Mouse (Mus musculus): ENCODE measurements around the gene Tmem87b. TPM values are rescaled to one million over a fixed set of nuclear protein-coding genes. Genes with fewer than 3 reads are reported as not detected.

Gene Tmem87b
- polyA plus RNA-seq, 2 experiments, result 26.9 to 28.4 TPM

- no peak overlapping the region for H3K4me2 ChIP-seq (replicated peaks; ENCODE audit: low read depth, low read length, severe bottlenecking)
- no peak for ATAC-seq (ENCODE audit: low FRiP score, low read depth)
- H3K27me3 ChIP-seq (ENCODE audit: control insufficient read depth, insufficient read depth, low read length), result no peaks in the 10 kb centered on the region
- H3K9ac ChIP-seq (ENCODE audit: low read depth, low read length, severe bottlenecking), result no peak overlapping the region
- no peak for DNase-seq (ENCODE audit: low spot score)
- no peaks in the 10 kb centered on the region for H3K9me3 ChIP-seq (ENCODE audit: control insufficient read depth, low read length)
- H3K4me1 ChIP-seq (ENCODE audit: control insufficient read depth, insufficient read depth, low read length), result no peaks in the 10 kb centered on the region
- peaks cover 27% of the 10 kb centered on the region for H3K36me3 ChIP-seq (ENCODE audit: control insufficient read depth, insufficient read depth, low read length)
- no peak for TF ChIP-seq POLR2A (IDR thresholded peaks at IDR 0.05; ENCODE audit: borderline replicate concordance, extremely low read depth, insufficient read depth, insufficient read length)
- 73% methylated on average over 4 of the region's 4 CpGs for WGBS
- no peak overlapping the region for H3K4me3 ChIP-seq (replicated peaks; ENCODE audit: low read length)
- no peak overlapping the region for H3K27ac ChIP-seq (replicated peaks; ENCODE audit: low read depth, low read length)
These were observed 12.6 kb upstream of the Tmem87b start for GRCm38 (mm10) chr2:128805341-128805740.

DNA sequence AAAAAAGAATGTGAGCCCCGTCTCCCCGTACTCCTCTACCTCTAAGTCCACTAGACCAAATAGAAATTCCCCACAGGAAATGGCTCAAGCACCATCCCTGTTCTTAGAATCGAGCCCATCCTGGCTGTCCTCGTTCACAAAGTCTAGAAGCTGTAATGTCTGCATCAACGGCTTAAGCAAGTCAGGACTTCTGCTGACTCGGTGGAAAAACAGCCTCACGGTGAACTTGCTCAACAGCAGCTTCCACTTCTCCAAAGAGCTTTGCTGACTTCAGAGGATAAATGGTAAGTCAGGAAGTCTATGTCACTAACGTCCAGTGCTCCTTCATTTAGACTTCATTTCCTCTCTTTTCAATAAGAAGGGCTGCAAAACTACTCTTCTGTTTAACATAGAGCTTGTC, 11.4 kb upstream of the Tmem87b start:
- peak; percentile 14 for DNase-seq (ENCODE audit: low spot score)
- WGBS, result 73% methylated on average over 8 of the region's 8 CpGs

DNA sequence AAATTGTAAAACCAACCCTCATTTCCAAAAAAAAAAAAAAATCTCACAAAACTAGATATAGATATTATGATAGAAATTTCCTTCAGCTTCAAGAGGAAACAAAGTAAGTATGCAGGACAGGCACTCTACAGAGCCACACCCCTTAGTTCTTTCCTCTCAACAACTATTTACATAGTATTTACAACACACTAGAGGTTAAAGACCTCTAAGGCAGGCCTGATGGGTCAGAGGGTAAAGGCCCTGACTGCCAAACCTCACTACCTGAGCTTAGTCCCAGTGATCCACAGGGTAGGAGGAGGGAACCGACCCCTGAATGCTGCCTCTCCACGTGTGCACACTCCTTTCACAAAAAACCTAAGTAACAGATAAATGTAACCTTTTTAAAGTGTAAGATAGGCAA, 5.2 kb upstream of the Tmem87b start:
- 33% methylated on average over 2 of the region's 2 CpGs for WGBS
- DNase-seq (ENCODE audit: low spot score) (no peak), ATAC-seq (ENCODE audit: low FRiP score, low read depth) (no peak)
- Histone ChIP-seq H3K4me3 (replicated peaks; ENCODE audit: low read length) (no peak overlapping the region), H3K4me2 (replicated peaks; ENCODE audit: low read depth, low read length, severe bottlenecking) (no peak overlapping the region), H3K27me3 (ENCODE audit: control insufficient read depth, insufficient read depth, low read length) (no peaks in the 10 kb centered on the region), H3K36me3 (ENCODE audit: control insufficient read depth, insufficient read depth, low read length) (no peaks in the 10 kb centered on the region), H3K4me1 (ENCODE audit: control insufficient read depth, insufficient read depth, low read length) (no peaks in the 10 kb centered on the region), H3K27ac (replicated peaks; ENCODE audit: low read depth, low read length) (no peak overlapping the region), H3K9me3 (ENCODE audit: control insufficient read depth, low read length) (no peaks in the 10 kb centered on the region), H3K9ac (ENCODE audit: low read depth, low read length, severe bottlenecking) (no peak overlapping the region)
- TF ChIP-seq POLR2A (IDR thresholded peaks at IDR 0.05; ENCODE audit: borderline replicate concordance, extremely low read depth, insufficient read depth, insufficient read length), result no peak

More for the DNA sequence above, 11.4 kb upstream of the Tmem87b start:
- H3K36me3 ChIP-seq (ENCODE audit: control insufficient read depth, insufficient read depth, low read length), result peaks cover 15% of the 10 kb centered on the region
- no peak for TF ChIP-seq POLR2A (IDR thresholded peaks at IDR 0.05; ENCODE audit: borderline replicate concordance, extremely low read depth, insufficient read depth, insufficient read length)
- H3K4me1 ChIP-seq (ENCODE audit: control insufficient read depth, insufficient read depth, low read length), result no peaks in the 10 kb centered on the region
- no peak overlapping the region for H3K4me3 ChIP-seq (replicated peaks; ENCODE audit: low read length)
- no peak overlapping the region for H3K4me2 ChIP-seq (replicated peaks; ENCODE audit: low read depth, low read length, severe bottlenecking)
- ATAC-seq (ENCODE audit: low FRiP score, low read depth), result no peak
- H3K9ac ChIP-seq (ENCODE audit: low read depth, low read length, severe bottlenecking), result no peak overlapping the region
- H3K27ac ChIP-seq (replicated peaks; ENCODE audit: low read depth, low read length), result no peak overlapping the region
- no peaks in the 10 kb centered on the region for H3K27me3 ChIP-seq (ENCODE audit: control insufficient read depth, insufficient read depth, low read length)
- no peaks in the 10 kb centered on the region for H3K9me3 ChIP-seq (ENCODE audit: control insufficient read depth, low read length)

GRCm38 (mm10) chr2:128816311-128816710, 1.6 kb upstream of the Tmem87b start:
- Histone ChIP-seq H3K27me3 (ENCODE audit: control insufficient read depth, insufficient read depth, low read length) (no peaks in the 10 kb centered on the region), H3K9ac (ENCODE audit: low read depth, low read length, severe bottlenecking) (no peak overlapping the region), H3K27ac (replicated peaks; ENCODE audit: low read depth, low read length) (no peak overlapping the region), H3K4me1 (ENCODE audit: control insufficient read depth, insufficient read depth, low read length) (peaks cover 8% of the 10 kb centered on the region; the same call in 1 of the 2 replicates), H3K4me2 (replicated peaks; ENCODE audit: low read depth, low read length, severe bottlenecking) (no peak overlapping the region), H3K4me3 (replicated peaks; ENCODE audit: low read length) (no peak overlapping the region), H3K9me3 (ENCODE audit: control insufficient read depth, low read length) (no peaks in the 10 kb centered on the region), H3K36me3 (ENCODE audit: control insufficient read depth, insufficient read depth, low read length) (no peaks in the 10 kb centered on the region)
- DNase-seq (ENCODE audit: low spot score) (no peak), ATAC-seq (ENCODE audit: low FRiP score, low read depth) (no peak)
- TF ChIP-seq POLR2A (IDR thresholded peaks at IDR 0.05; ENCODE audit: borderline replicate concordance, extremely low read depth, insufficient read depth, insufficient read length), result no peak
- WGBS, result 68% methylated on average over 1 of the region's 1 CpGs

DNA sequence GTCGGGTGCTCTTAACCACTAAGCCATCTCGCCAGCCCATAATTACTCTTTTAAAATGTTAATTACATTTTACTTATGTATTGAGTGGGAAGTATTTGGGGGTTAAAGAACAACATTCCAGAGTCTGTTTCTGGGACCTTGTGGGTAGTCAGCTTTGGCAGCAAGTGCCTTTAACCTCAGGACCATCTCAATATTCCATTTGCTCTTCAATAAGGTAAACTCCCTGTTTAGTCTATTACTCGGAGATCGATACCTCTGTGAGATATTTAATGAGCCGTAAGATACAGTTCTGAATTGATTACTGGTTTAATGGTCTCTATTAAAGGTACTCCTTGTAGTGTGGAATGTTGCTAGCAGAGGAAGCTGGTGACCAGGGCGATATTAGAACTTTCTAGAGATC, 1.0 kb upstream of the Tmem87b start:
- Histone ChIP-seq H3K9me3 (ENCODE audit: control insufficient read depth, low read length) (no peaks in the 10 kb centered on the region), H3K4me3 (replicated peaks; ENCODE audit: low read length) (peak overlapping the region; percentile 22), H3K27ac (replicated peaks; ENCODE audit: low read depth, low read length) (0 out of 2 replicates have a peak overlapping the region, but pooled peaks have one; percentile 33), H3K27me3 (ENCODE audit: control insufficient read depth, insufficient read depth, low read length) (no peaks in the 10 kb centered on the region), H3K4me1 (ENCODE audit: control insufficient read depth, insufficient read depth, low read length) (peaks cover 10% of the 10 kb centered on the region; the same call in 1 of the 2 replicates), H3K4me2 (replicated peaks; ENCODE audit: low read depth, low read length, severe bottlenecking) (peak overlapping the region; percentile 55), H3K36me3 (ENCODE audit: control insufficient read depth, insufficient read depth, low read length) (no peaks in the 10 kb centered on the region), H3K9ac (ENCODE audit: low read depth, low read length, severe bottlenecking) (no peak overlapping the region)
- WGBS, result 31% methylated on average over 6 of the region's 6 CpGs
- ATAC-seq (ENCODE audit: low FRiP score, low read depth) (no peak), DNase-seq (ENCODE audit: low spot score) (no peak)
- no peak for TF ChIP-seq POLR2A (IDR thresholded peaks at IDR 0.05; ENCODE audit: borderline replicate concordance, extremely low read depth, insufficient read depth, insufficient read length)

DNA sequence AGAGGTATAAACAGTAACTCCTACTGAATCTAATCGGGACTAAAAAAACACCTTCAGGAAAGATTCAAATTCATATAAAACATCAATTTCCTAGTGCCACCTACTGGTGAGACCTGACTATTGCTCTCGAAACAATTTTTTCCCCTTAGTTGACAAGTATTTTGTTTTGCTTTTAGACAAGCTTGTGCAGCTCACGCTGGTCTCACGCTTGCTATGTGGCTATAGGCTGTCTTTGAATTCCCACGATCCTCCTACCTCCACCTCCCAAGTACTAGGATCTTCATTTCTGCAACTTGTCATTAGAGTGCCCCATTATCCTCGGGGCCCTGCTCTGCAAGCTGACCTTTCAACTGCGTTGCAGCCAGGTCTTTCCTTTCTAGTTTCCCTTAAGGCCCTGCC, 532 bp upstream of the Tmem87b start:
- no peak for TF ChIP-seq POLR2A (IDR thresholded peaks at IDR 0.05; ENCODE audit: borderline replicate concordance, extremely low read depth, insufficient read depth, insufficient read length)
- peaks cover 10% of the 10 kb centered on the region; the same call in 1 of the 2 replicates for H3K4me1 ChIP-seq (ENCODE audit: control insufficient read depth, insufficient read depth, low read length)
- peak overlapping the region; percentile 81 for H3K4me3 ChIP-seq (replicated peaks; ENCODE audit: low read length)
- H3K27ac ChIP-seq (replicated peaks; ENCODE audit: low read depth, low read length), result peak overlapping the region; percentile 65
- DNase-seq (ENCODE audit: low spot score) (peak; percentile 95), ATAC-seq (ENCODE audit: low FRiP score, low read depth) (peak; percentile 30)
- H3K9ac ChIP-seq (ENCODE audit: low read depth, low read length, severe bottlenecking), result no peak overlapping the region
- under 1% methylated on average over 7 of the region's 7 CpGs for WGBS
- H3K9me3 ChIP-seq (ENCODE audit: control insufficient read depth, low read length), result no peaks in the 10 kb centered on the region
- no peaks in the 10 kb centered on the region for H3K36me3 ChIP-seq (ENCODE audit: control insufficient read depth, insufficient read depth, low read length)
- H3K4me2 ChIP-seq (replicated peaks; ENCODE audit: low read depth, low read length, severe bottlenecking), result peak overlapping the region; percentile 55
- H3K27me3 ChIP-seq (ENCODE audit: control insufficient read depth, insufficient read depth, low read length), result no peaks in the 10 kb centered on the region
